Mouse (Mus musculus) embryonic facial prominence, embryonic 11.5 days (tissue): Measurements from ENCODE around the gene Ikzf5. TPM values are rescaled to one million over a fixed set of nuclear protein-coding genes. Genes with fewer than 3 reads are reported as not detected.
"Not testable (repeated sequence)": the region's sequence is repeated elsewhere in the genome, so short reads cannot be mapped to it uniquely, and the experiment has no call there.

Source experiments
- ATAC-seq: fragments of 200-750 bp; cut with Nextera tagmentation; replicated peaks from 2 replicates; pipeline ENCODE4 v1.8.0; 2017; ENCODE audit warnings: low read depth; ENCODE audit not compliant: insufficient number of reproducible peaks, low FRiP score, low TSS enrichment
- DNase-seq: peaks from one replicate; pipeline ENCODE4 v3.0.0-alpha.2; 2015; ENCODE audit warnings: low spot score
- H3K27ac ChIP-seq: fragments of 300-500 bp; sonication (generic); replicated peaks from 2 replicates; pipeline ENCODE4 v1.5.1; 2014; ENCODE audit warnings: mild to moderate bottlenecking, low read depth, low read length, control low read depth
- H3K27me3 ChIP-seq: fragments of 300-500 bp; sonication (generic); 2 replicates; pipeline ENCODE4 v1.6.1; 2014; ENCODE audit warnings: mild to moderate bottlenecking, low read length, moderate library complexity, mixed read lengths; ENCODE audit not compliant: control insufficient read depth, insufficient read depth
- H3K36me3 ChIP-seq: fragments of 300-500 bp; sonication (generic); replicated peaks from 2 replicates; pipeline ENCODE4 v1.6.1; 2014; ENCODE audit warnings: low read depth, mild to moderate bottlenecking, low read length, moderate library complexity, mixed read lengths; ENCODE audit not compliant: control insufficient read depth, insufficient read depth
- H3K4me1 ChIP-seq: fragments of 300-500 bp; sonication (generic); 2 replicates; pipeline ENCODE4 v1.6.1; 2014; ENCODE audit warnings: low read length, mixed read lengths; ENCODE audit not compliant: control insufficient read depth, insufficient read depth
- H3K4me2 ChIP-seq: fragments of 300-500 bp; sonication (generic); 2 replicates; pipeline ENCODE4 v1.6.1; 2014; ENCODE audit warnings: low read depth, mild to moderate bottlenecking, control low read depth, low read length, moderate library complexity
- H3K4me3 ChIP-seq: fragments of 300-500 bp; sonication (generic); 2 replicates; pipeline ENCODE4 v1.5.1; 2014; ENCODE audit warnings: low read depth, low read length, control low read depth
- H3K9ac ChIP-seq: fragments of 300-500 bp; sonication (generic); replicated peaks from 2 replicates; pipeline ENCODE4 v1.6.1; 2014; ENCODE audit warnings: mild to moderate bottlenecking, control low read depth, low read length
- H3K9me3 ChIP-seq: fragments of 300-500 bp; sonication (generic); replicated peaks from 2 replicates; pipeline ENCODE4 v1.6.1; 2016; ENCODE audit warnings: mild to moderate bottlenecking, low read length, inconsistent platforms, mixed read lengths; ENCODE audit not compliant: control insufficient read depth
- WGBS: fragments of 180-500 bp; shearing (Covaris S2); extraction: QIAGEN DNeasy Blood & Tissue Kit; methylation state at CpG from one replicate; pipeline ENCODE4 v1.1.7; 2014; 5-methylcytosine and 5-hydroxymethylcytosine counted together
- polyA plus RNA-seq: library from polyadenylated mRNA; unstranded; fragments of >200 nt; fragmentation: Nextera tagmentation; extraction: Ambion mirVana; gene quantifications from 2 replicates; pipeline ENCODE4 v1.2.1, GENCODE M21; 2014

Ikzf5 gene
- polyA plus RNA-seq, 1 experiment from 2014 or later = 32.2 TPM

DNA sequence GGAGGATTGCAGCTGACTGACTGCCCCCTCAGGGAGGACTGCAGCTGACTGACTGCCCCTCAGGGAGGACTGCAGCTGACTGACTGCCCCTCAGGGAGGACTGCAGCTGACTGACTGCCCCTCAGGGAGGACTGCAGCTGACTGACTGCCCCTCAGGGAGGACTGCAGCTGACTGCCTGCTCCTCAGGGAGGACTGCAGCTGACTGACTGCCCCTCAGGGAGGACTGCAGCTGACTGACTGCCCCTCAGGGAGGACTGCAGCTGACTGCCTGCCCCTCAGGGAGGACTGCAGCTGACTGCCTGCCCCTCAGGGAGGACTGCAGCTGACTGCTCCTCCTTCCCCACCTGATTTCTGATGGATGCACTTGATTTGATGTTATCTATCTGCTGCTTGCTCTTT lies 6.4 kb upstream of the Ikzf5 start:
- not testable (repeated sequence) for H3K9ac ChIP-seq, H3K27ac ChIP-seq, DNase-seq, ATAC-seq, H3K9me3 ChIP-seq, H3K4me3 ChIP-seq, H3K4me1 ChIP-seq, H3K27me3 ChIP-seq, H3K36me3 ChIP-seq, H3K4me2 ChIP-seq

DNA sequence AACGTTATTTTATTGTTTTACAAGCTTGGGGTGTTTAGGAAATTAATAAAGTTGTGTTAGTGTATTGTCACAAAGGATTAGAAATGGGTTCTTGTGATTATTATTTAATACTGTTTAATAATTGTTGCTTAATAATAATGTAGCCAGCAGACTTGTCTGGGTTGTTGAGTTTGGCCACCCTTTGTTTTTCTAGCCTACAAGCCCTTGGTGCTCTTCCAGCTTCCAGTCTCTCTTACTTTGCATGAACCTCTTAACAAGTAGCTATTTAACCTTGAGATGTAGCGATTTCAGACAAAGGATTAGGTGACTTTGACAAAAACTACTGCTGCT lies 1.6 kb upstream of the Ikzf5 start:
- ATAC-seq = no peak
- Histone ChIP-seq H3K9me3 (no peaks in the 10 kb centered on the region), H3K27me3 (no peaks in the 10 kb centered on the region), H3K9ac (no peak overlapping the region), H3K4me2 (no peak overlapping the region), H3K27ac (no peak overlapping the region), H3K4me3 (no peak overlapping the region), H3K4me1 (no peaks in the 10 kb centered on the region), H3K36me3 (no peaks in the 10 kb centered on the region)
- WGBS = 67% methylated on average over 2 of the region's 2 CpGs
- DNase-seq = no peak

DNA sequence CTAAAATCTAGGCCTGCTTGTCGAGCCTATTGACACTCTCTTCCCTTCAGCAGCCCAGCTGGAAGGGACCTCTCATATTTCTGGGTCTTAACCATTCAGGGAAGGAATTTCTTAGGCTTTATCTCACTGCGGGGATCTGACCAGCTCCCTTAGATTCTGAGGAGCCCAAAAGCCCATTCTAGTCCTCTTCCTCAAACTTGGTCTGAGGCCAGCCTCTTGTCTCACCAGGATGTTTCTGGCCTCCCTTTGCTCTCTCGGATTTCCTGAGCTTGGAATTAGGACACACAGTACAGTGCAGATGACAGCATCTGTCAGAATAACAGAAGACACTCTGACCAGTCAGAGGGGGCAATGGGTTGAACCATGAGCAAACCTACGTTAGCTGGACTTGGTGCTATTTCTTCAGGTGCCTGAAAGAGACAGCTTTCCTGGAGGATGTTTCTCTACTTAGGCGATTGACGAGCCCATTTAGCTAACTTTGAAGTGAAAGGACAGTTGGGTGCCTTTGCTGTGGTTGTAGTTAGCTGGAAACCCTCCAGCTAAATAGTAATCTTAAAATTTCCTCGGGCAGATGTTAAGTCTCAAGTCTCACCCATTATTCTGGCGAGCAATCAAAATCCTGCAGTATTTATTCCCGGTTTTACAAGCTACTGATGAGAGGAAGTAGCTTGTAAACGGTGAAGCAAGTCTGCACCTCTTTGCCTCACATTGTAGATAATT lies 1.1 kb upstream of the Ikzf5 start:
- no peaks in the 10 kb centered on the region for H3K36me3 ChIP-seq
- H3K4me1 ChIP-seq = no peaks in the 10 kb centered on the region
- DNase-seq (no peak), ATAC-seq (no peak)
- WGBS = 61% methylated on average over 10 of the region's 10 CpGs
- no peak overlapping the region for H3K27ac ChIP-seq
- no peaks in the 10 kb centered on the region for H3K9me3 ChIP-seq
- no peaks in the 10 kb centered on the region for H3K27me3 ChIP-seq
- peak overlapping the region; percentile 2; the same call in 1 of the 2 replicates for H3K9ac ChIP-seq
- H3K4me3 ChIP-seq = peak overlapping the region; percentile 88
- peak overlapping the region; percentile 51 for H3K4me2 ChIP-seq

DNA sequence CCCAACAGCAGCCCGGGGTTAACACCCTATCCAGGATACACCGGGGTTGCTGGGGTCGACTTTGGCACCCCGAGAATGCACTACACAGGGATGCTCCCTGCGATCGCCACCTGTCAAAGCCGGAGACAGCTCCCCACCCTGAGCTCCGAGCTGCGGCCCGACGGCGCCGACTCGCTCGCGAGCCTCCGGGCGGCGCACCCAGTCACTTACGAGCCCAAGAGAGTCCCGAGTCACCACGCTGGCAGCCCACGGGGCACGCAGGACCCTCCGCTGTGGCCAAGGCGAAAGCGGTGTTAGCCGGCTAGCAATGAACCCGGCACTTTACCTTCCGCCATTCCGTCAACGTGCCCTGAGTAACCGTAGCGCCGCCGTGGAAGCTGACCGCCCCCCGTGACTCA lies 334 bp downstream of the Ikzf5 start:
- Histone ChIP-seq H3K4me1 (no peaks in the 10 kb centered on the region), H3K9me3 (no peaks in the 10 kb centered on the region), H3K27ac (peak overlapping the region; percentile 52; the same call in 1 of the 2 replicates), H3K9ac (peak overlapping the region; percentile 92), H3K4me2 (peak overlapping the region; percentile 63), H3K36me3 (no peaks in the 10 kb centered on the region), H3K4me3 (peak overlapping the region; percentile 88), H3K27me3 (no peaks in the 10 kb centered on the region)
- 0% methylated on average over 38 of the region's 38 CpGs for WGBS
- DNase-seq (peak; percentile 3), ATAC-seq (peak; percentile 56)

DNA sequence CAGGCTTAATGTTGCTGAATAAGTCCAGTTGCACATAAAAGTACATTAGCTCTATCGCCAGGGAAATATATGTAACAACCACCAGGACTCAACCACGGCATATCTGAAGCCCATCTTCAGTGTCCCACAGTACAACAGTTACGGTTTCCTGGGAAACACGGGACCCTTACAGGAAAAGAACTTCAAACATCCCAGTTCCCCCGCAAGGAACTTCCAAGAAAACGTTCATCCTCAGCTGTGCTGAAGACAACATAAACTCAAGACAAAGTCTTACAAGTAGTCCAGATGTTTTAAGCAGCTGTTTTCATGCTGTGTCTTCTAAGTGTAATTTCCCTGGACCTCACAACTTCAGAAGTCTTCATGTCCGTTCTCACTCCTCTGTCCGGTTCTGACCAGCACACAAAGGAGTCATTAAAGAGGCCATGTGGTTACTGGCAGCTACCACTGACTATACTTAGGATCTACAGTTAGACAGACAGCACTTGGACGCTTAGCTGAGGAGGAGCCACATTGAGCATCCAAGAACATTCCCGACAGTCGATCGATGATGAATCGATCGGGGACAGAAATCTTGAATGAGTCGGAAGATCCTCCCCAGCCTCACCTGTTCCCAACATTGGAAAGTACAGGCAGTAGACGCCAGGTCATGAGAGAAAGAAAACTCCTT lies 867 bp downstream of the Ikzf5 start:
- 5% methylated on average over 16 of the region's 16 CpGs for WGBS
- Histone ChIP-seq H3K36me3 (no peaks in the 10 kb centered on the region), H3K27me3 (no peaks in the 10 kb centered on the region), H3K4me2 (peak overlapping the region; percentile 63), H3K27ac (no peak overlapping the region), H3K4me1 (no peaks in the 10 kb centered on the region), H3K9me3 (no peaks in the 10 kb centered on the region), H3K9ac (peak overlapping the region; percentile 92), H3K4me3 (peak overlapping the region; percentile 88)
- ATAC-seq = no peak
- peak; percentile 49 for DNase-seq

DNA sequence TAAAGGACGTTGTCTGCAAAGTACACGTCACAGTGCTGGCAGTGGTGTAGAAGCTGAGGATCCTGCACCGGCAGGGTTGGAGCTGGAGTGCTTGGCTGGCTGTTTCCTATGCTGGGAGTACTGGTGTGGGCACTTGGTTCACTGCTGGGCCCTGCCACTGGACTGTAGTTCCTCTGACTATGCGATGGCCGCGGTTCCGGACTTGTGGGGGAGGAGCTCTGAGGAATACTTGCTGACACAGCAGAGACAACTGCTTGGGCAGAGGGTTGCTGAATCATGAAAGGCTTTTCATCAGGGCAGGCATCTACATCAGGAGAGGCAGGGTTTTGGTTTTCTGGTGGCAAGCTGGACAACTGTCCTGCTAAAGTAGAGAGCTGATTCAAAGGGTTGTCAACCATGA lies 18.6 kb downstream of the Ikzf5 start:
- not testable (repeated sequence) for ATAC-seq, H3K4me3 ChIP-seq, H3K9me3 ChIP-seq, H3K4me1 ChIP-seq, H3K27ac ChIP-seq, DNase-seq, H3K4me2 ChIP-seq, H3K36me3 ChIP-seq, H3K27me3 ChIP-seq, H3K9ac ChIP-seq
- WGBS = 89% methylated on average over 6 of the region's 7 CpGs

DNA sequence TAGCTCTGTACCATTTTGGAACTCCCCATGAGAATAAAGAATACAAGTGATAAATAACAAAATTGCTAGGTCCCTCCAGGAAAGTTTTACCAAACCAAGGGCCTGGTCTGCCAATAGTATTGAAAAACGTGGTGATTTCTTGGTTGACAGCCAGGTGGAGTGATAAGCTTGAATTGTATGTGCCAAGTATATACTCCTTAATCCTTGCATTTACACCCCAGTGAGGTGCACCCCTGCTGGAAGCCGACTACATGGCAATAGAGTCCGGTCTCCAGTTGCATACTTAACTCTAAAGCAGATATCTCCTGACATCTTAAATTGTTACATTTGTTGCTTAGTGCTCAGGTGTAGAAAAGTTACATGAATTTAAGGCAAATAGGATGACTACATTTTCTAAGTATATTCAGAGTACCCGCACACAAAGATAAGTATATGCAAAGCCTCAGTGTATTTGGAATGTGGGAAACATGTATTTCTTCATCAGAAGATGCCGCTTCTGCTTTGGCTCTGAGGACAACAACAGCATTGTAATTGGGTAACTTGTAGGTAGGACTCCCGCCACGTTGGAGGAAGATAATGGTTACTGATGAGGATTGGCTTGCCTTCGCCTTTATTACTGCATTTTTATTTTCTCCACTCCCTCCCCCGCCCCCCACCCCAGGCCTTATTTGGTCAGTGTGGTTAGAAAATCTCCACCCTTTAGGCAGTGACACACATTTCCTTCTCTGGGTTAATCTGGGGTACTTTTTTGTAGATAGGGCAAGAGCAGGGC lies 38.3 kb downstream of the Ikzf5 start:
- Histone ChIP-seq H3K4me1 (no peaks in the 10 kb centered on the region), H3K4me3 (peak overlapping the region; percentile 72), H3K27me3 (no peaks in the 10 kb centered on the region), H3K27ac (no peak overlapping the region), H3K9me3 (no peaks in the 10 kb centered on the region), H3K9ac (no peak overlapping the region), H3K36me3 (no peaks in the 10 kb centered on the region), H3K4me2 (peak overlapping the region; percentile 62)
- ATAC-seq = no peak
- peak; percentile 3 for DNase-seq
- 74% methylated on average over 9 of the region's 9 CpGs for WGBS

DNA sequence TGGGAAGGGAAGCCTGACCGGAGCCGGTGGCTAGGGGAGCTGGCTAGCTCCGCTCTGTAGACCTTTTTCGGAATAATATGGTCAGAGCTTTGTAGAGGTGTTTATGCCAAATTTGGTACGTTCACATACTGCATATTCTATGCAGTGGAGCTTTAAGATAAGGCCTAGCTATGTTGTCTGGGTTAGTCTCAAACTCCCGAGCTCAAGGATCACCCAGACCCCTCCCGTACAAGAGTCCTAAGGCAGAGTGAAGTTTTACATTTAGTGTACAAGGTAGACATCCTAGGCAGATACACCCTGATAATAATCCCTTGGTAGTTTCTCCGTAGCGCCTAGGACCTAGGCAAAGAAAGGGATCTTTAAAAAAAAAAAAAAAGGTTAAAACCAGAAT lies 38.9 kb downstream of the Ikzf5 start:
- Histone ChIP-seq H3K4me2 (peak overlapping the region; percentile 62), H3K9ac (peak overlapping the region; percentile 95), H3K27me3 (no peaks in the 10 kb centered on the region), H3K4me1 (no peaks in the 10 kb centered on the region), H3K36me3 (no peaks in the 10 kb centered on the region), H3K4me3 (peak overlapping the region; percentile 72), H3K9me3 (no peaks in the 10 kb centered on the region), H3K27ac (peak overlapping the region; percentile 89)
- no peak for ATAC-seq
- no peak for DNase-seq
- 14% methylated on average over 9 of the region's 9 CpGs for WGBS
